Mouse (Mus musculus): ENCODE data around the gene Cd40lg.

DNA sequence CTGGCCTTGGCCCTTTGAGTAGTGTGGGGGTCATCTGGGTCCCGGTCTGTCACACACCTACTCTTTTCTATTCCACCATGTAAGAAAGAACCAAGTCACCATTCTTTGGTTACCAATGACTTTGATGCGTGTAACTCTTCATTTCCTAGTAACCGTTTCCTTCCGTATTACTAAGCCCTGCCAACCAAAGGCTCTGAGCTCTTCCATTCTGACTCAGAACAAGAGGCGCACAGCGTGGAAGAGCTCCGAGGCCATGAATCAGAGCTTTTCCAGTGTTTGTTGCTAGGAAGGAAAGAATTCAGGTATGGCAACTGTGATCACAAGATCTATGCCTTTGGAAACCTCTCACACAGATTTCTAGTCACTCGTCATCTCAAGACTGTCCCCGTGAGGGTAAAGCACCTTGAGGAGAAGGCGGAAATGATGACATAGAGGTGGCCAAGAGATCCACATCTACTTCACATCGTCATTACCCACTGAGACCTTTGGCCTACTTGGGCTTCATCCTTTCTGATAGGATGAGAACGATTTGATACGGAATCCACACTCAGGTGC, 34.6 kb upstream of the Cd40lg start:
- TF ChIP-seq CTCF (IDR thresholded peaks at IDR 0.05; ENCODE audit: insufficient read depth, low read length): no peak
- TF ChIP-seq POLR2A (IDR thresholded peaks at IDR 0.05; ENCODE audit: borderline replicate concordance, extremely low read depth, low read depth, low read length): no peak
